Mouse (Mus musculus) G1E (cell line): ENCODE measurements around the gene Tet1. TPM values are rescaled to one million over a fixed set of nuclear protein-coding genes. Genes with fewer than 3 reads are reported as not detected.

Experiments used
- ATAC-seq: 2 replicates; pipeline ENCODE4 v1.8.0; 2016; ENCODE audit warnings: mild to moderate bottlenecking; ENCODE audit not compliant: insufficient number of reproducible peaks, poor library complexity, low FRiP score, severe bottlenecking; ENCODE audit errors: extremely low read depth
- DNase-seq: peaks from one replicate; pipeline ENCODE4 v3.0.0; 2012; ENCODE audit warnings: low spot score
- H3K27me3 ChIP-seq: 2 replicates; pipeline ENCODE4 v1.6.1; 2012; ENCODE audit warnings: mild to moderate bottlenecking, low read length, inconsistent platforms; ENCODE audit not compliant: insufficient read depth
- H3K36me3 ChIP-seq: replicated peaks from 2 replicates; pipeline ENCODE3; 2012; ENCODE audit warnings: mild to moderate bottlenecking, inconsistent platforms
- H3K4me1 ChIP-seq: 2 replicates; pipeline ENCODE4 v1.6.1; 2012; ENCODE audit warnings: low read depth, low read length, inconsistent platforms, mixed read lengths; ENCODE audit not compliant: insufficient read depth
- H3K4me3 ChIP-seq: 2 replicates; pipeline ENCODE4 v1.5.1; 2012; ENCODE audit warnings: low read depth, mild to moderate bottlenecking, inconsistent platforms, low read length, moderate library complexity, mixed read lengths
- H3K9me3 ChIP-seq: replicated peaks from 2 replicates; pipeline ENCODE4 v1.6.1; 2012; ENCODE audit warnings: inconsistent platforms
- CTCF ChIP-seq: IDR thresholded peaks from 2 replicates; pipeline ENCODE4 v1.5.1; 2012; ENCODE audit warnings: low read depth, low read length, inconsistent platforms, mixed read lengths
- GATA1 ChIP-seq: IDR thresholded peaks from 2 replicates; pipeline ENCODE4 v1.6.1; 2012; ENCODE audit warnings: borderline replicate concordance, low read length, inconsistent platforms, mixed read lengths
- GATA2 ChIP-seq: IDR thresholded peaks from 2 replicates; pipeline ENCODE4 v1.6.1; 2012; ENCODE audit warnings: low read depth, low read length, inconsistent platforms, borderline replicate concordance
- POLR2AphosphoS5 ChIP-seq: IDR thresholded peaks from 2 replicates; pipeline ENCODE4 v1.6.1; 2012; ENCODE audit warnings: low read depth, low read length, inconsistent platforms; ENCODE audit not compliant: insufficient replicate concordance
- TAL1 ChIP-seq: conservative IDR thresholded peaks from 2 replicates; pipeline ENCODE4 v1.6.1; 2012; ENCODE audit warnings: low read depth, low read length, inconsistent platforms, mixed read lengths
- polyA plus RNA-seq: library from polyadenylated mRNA; stranded (reverse); fragments of >175 nt; gene quantifications from 2 replicates; pipeline ENCODE4 v1.2.3, GENCODE M21; 2012
- total RNA-seq, 2 experiments: library from RNA; stranded (forward) in 1 of 2; stranded (reverse) in 1 of 2; fragments of 200-1000 nt in 1 of 2; fragments of >200 nt in 1 of 2; fragmentation: Nextera tagmentation in 1 of 2; gene quantifications; 2 replicates each; pipeline ENCODE4 v1.2.3; 2014 to 2017

The Tet1 gene
- total and polyA plus RNA-seq, 3 experiments = 0.44 TPM; not detected in 2

- DNase-seq (no peak), ATAC-seq (no peak)
- H3K4me1 ChIP-seq = no peaks in the 10 kb centered on the region
- no peaks in the 10 kb centered on the region for H3K36me3 ChIP-seq
- H3K4me3 ChIP-seq = no peak overlapping the region
- TF ChIP-seq GATA2 (no peak), POLR2AphosphoS5 (no peak), TAL1 (no peak)
- no peaks in the 10 kb centered on the region; the same call in 1 of the 2 replicates for H3K27me3 ChIP-seq
- no peaks in the 10 kb centered on the region for H3K9me3 ChIP-seq
Measured at GRCm38 (mm10) chr10:62901826-62902225, 7.0 kb downstream of the Tet1 start.

- no peaks in the 10 kb centered on the region; the same call in 1 of the 2 replicates for H3K27me3 ChIP-seq
- DNase-seq = no peak
- no peak for TF ChIP-seq TAL1
- no peak for TF ChIP-seq GATA1
- no peaks in the 10 kb centered on the region for H3K9me3 ChIP-seq
- ATAC-seq = no peak
- H3K36me3 ChIP-seq = no peaks in the 10 kb centered on the region
- no peak overlapping the region for H3K4me3 ChIP-seq
- H3K4me1 ChIP-seq = no peaks in the 10 kb centered on the region
Measured at GRCm38 (mm10) chr10:62900144-62900543, 8.7 kb downstream of the Tet1 start.

- H3K36me3 ChIP-seq = no peaks in the 10 kb centered on the region
- no peak overlapping the region for H3K4me3 ChIP-seq
Measured at GRCm38 (mm10) chr10:62898061-62898460, 10.7 kb downstream of the Tet1 start.

GRCm38 (mm10) chr10:62897437-62897836 is 11.4 kb downstream of the Tet1 start:
- no peaks in the 10 kb centered on the region for H3K36me3 ChIP-seq
- no peak for ATAC-seq
- H3K4me3 ChIP-seq = no peak overlapping the region
- H3K4me1 ChIP-seq = no peaks in the 10 kb centered on the region
- no peaks in the 10 kb centered on the region for H3K9me3 ChIP-seq
- no peak for TF ChIP-seq CTCF
- TF ChIP-seq GATA1 = no peak
- no peak for TF ChIP-seq GATA2
- no peak for TF ChIP-seq TAL1
- no peak for TF ChIP-seq POLR2AphosphoS5
- no peak for DNase-seq
- H3K27me3 ChIP-seq = no peaks in the 10 kb centered on the region

More at GRCm38 (mm10) chr10:62898061-62898460, 10.7 kb downstream of the Tet1 start:
- no peaks in the 10 kb centered on the region for H3K4me1 ChIP-seq
- TF ChIP-seq POLR2AphosphoS5 = no peak
- TF ChIP-seq GATA1 = no peak
- no peak for TF ChIP-seq TAL1
- TF ChIP-seq GATA2 = no peak
- no peak for TF ChIP-seq CTCF
- DNase-seq (no peak), ATAC-seq (no peak)
- H3K27me3 ChIP-seq = no peaks in the 10 kb centered on the region
- no peaks in the 10 kb centered on the region for H3K9me3 ChIP-seq

GRCm38 (mm10) chr10:62896774-62897173 is 12.0 kb downstream of the Tet1 start:
- DNase-seq (no peak), ATAC-seq (no peak)
- no peak for TF ChIP-seq GATA2
- TF ChIP-seq CTCF = no peak
- no peak for TF ChIP-seq POLR2AphosphoS5
- TF ChIP-seq GATA1 = no peak
- TF ChIP-seq TAL1 = no peak
- no peaks in the 10 kb centered on the region for H3K36me3 ChIP-seq
- no peaks in the 10 kb centered on the region for H3K9me3 ChIP-seq
- no peaks in the 10 kb centered on the region for H3K27me3 ChIP-seq
- H3K4me1 ChIP-seq = no peaks in the 10 kb centered on the region
- no peak overlapping the region for H3K4me3 ChIP-seq

GRCm38 (mm10) chr10:62896035-62896434 is 12.8 kb downstream of the Tet1 start:
- no peaks in the 10 kb centered on the region for H3K27me3 ChIP-seq
- no peak overlapping the region for H3K4me3 ChIP-seq
- no peaks in the 10 kb centered on the region for H3K4me1 ChIP-seq
- ATAC-seq (no peak), DNase-seq (no peak)
- TF ChIP-seq POLR2AphosphoS5 (no peak), GATA1 (no peak), CTCF (no peak), GATA2 (no peak), TAL1 (no peak)
- H3K9me3 ChIP-seq = no peaks in the 10 kb centered on the region
- no peaks in the 10 kb centered on the region for H3K36me3 ChIP-seq

- H3K4me1 ChIP-seq = no peaks in the 10 kb centered on the region
- ATAC-seq (no peak), DNase-seq (no peak)
- TF ChIP-seq CTCF = no peak
- no peak for TF ChIP-seq GATA2
- TF ChIP-seq GATA1 = no peak
- TF ChIP-seq TAL1 = no peak
- no peak for TF ChIP-seq POLR2AphosphoS5
- no peaks in the 10 kb centered on the region for H3K27me3 ChIP-seq
- no peak overlapping the region for H3K4me3 ChIP-seq
- no peaks in the 10 kb centered on the region for H3K36me3 ChIP-seq
- no peaks in the 10 kb centered on the region for H3K9me3 ChIP-seq
Measured at GRCm38 (mm10) chr10:62895386-62895785, 13.4 kb downstream of the Tet1 start.
